Mouse (Mus musculus) forebrain, embryonic 12.5 days (tissue): ENCODE measurements around the gene Dner. TPM values are rescaled to one million over a fixed set of nuclear protein-coding genes. Genes with fewer than 3 reads are reported as not detected.
A peak's percentile ranks its signal among the peaks of the same experiment; 100 is the strongest.

Experiments
- microRNA-seq: library from miRNA; unstranded; fragments of <30 nt; microRNA quantifications from one replicate; pipeline ENCODE4, GENCODE M21; 2017
- polyA plus RNA-seq: library from polyadenylated mRNA; unstranded; fragments of >200 nt; fragmentation: Nextera tagmentation; extraction: Ambion mirVana; gene quantifications from 2 replicates; pipeline ENCODE4 v1.2.1, GENCODE M21; 2016

Gene Dner
- polyA plus RNA-seq, 1 experiment from 2014 or later, result 69.3 TPM

Small RNAs within 50 kb of the gene (microRNA-seq; reads per million reads assigned to microRNA genes)
- gene Mir5126, result 10.9 reads per million, percentile 28 among the genes with 10 or more reads in this experiment

Other genes starting within 250 kb of the Dner start
- 9.5 and 11.6 TPM in 2 replicates for gene Fbxo36, start 143.6 kb upstream of the Dner start, polyA plus RNA-seq
- gene Trip12, start 144.3 kb upstream of the Dner start, polyA plus RNA-seq, result 107 and 108 TPM in 2 replicates
- gene Slc16a14, start 238.9 kb upstream of the Dner start, polyA plus RNA-seq, result 11.4 and 11.5 TPM in 2 replicates